Mouse (Mus musculus): ENCODE measurements around the gene Gm20604. TPM values are rescaled to one million over a fixed set of nuclear protein-coding genes. Genes with fewer than 3 reads are reported as not detected.
A peak's percentile ranks its signal among the peaks of the same experiment; 100 is the strongest.

Gene Gm20604
- total and polyA plus RNA-seq, 2 experiments from 2014 or later: 30.5 to 46.3 TPM

GRCm38 (mm10) chr12:102729855-102730797 is 28.3 kb downstream of the Gm20604 start:
- peak overlapping the region; percentile 33; the same call in 1 of the 2 replicates for H3K9ac ChIP-seq
- no peaks in the 10 kb centered on the region for H3K27me3 ChIP-seq (ENCODE audit: insufficient read depth, low read length)
- peak overlapping the region; percentile 83 for H3K27ac ChIP-seq (ENCODE audit: low read depth, low read length)
- no peak for TF ChIP-seq CTCF (IDR thresholded peaks at IDR 0.05; ENCODE audit: low read depth)
- H3K4me1 ChIP-seq (ENCODE audit: insufficient read depth): peaks cover 16% of the 10 kb centered on the region
- WGBS: 30% methylated on average over 26 of the region's 26 CpGs
- DNase-seq: peak; percentile 94
- no peaks in the 10 kb centered on the region for H3K36me3 ChIP-seq (ENCODE audit: insufficient read depth)
- no peaks in the 10 kb centered on the region for H3K9me3 ChIP-seq (ENCODE audit: low read length)
- no peak overlapping the region for H3K4me3 ChIP-seq (ENCODE audit: low read depth, low read length)
- peak; percentile 98 for ATAC-seq
- H3K4me2 ChIP-seq (ENCODE audit: low read depth): peak overlapping the region; percentile 39

DNA sequence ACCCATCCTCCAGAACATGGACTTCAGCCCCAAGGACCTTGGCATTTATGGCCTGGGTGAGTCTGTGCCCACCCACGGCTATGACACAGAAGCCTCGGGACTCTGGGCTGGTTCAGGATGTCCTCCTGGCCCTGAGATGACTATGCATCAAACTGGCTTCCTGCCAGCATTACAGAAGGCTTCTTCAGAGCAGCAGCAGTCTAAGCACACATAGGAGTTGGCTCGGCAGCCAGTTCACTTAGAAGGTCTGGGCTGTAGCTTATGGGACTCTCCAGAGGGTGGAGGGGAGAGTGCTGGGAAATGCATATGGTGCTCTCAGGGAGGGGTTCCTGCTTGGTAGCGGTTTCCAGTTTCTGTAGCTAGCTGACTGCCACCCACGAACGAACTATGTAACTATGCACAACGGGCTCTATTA is 32.7 kb downstream of the Gm20604 start:
- H3K9ac ChIP-seq: no peak overlapping the region
- ATAC-seq (no peak), DNase-seq (peak; percentile 21)
- no peaks in the 10 kb centered on the region for H3K9me3 ChIP-seq (ENCODE audit: low read length)
- H3K4me1 ChIP-seq (ENCODE audit: insufficient read depth): peaks cover 14% of the 10 kb centered on the region
- 63% methylated on average over 7 of the region's 7 CpGs for WGBS
- no peak for TF ChIP-seq CTCF (IDR thresholded peaks at IDR 0.05; ENCODE audit: low read depth)
- H3K4me2 ChIP-seq (ENCODE audit: low read depth): no peak overlapping the region
- H3K27me3 ChIP-seq (ENCODE audit: insufficient read depth, low read length): no peaks in the 10 kb centered on the region
- no peak overlapping the region for H3K27ac ChIP-seq (ENCODE audit: low read depth, low read length)
- no peak overlapping the region for H3K4me3 ChIP-seq (ENCODE audit: low read depth, low read length)
- H3K36me3 ChIP-seq (ENCODE audit: insufficient read depth): no peaks in the 10 kb centered on the region

DNA sequence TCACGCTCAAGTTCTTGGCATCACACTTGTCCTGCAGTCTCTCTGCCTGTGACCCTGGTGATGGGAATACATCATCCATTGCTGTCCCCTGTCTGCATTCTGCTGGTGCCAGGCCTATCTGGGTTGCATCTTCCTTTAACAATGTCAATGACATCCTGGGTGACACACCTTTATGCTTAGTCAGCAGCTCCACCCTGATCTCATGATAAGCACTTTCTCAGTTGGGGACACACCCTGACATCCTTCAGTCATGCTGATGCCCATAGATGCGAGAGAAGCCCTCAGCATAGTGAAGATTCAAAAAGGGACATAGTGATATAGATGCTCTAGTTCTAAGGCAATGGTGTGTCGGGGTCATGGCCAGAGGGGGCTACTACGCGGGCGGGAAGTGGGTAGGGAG is 33.3 kb downstream of the Gm20604 start:
- H3K27ac ChIP-seq (ENCODE audit: low read depth, low read length): no peak overlapping the region
- DNase-seq: no peak
- no peak overlapping the region for H3K4me3 ChIP-seq (ENCODE audit: low read depth, low read length)
- no peak overlapping the region for H3K4me2 ChIP-seq (ENCODE audit: low read depth)
- peaks cover 7% of the 10 kb centered on the region for H3K4me1 ChIP-seq (ENCODE audit: insufficient read depth)
- H3K9me3 ChIP-seq (ENCODE audit: low read length): no peaks in the 10 kb centered on the region
- 89% methylated on average over 6 of the region's 6 CpGs for WGBS
- no peak for TF ChIP-seq CTCF (IDR thresholded peaks at IDR 0.05; ENCODE audit: low read depth)
- no peaks in the 10 kb centered on the region for H3K27me3 ChIP-seq (ENCODE audit: insufficient read depth, low read length)
- H3K36me3 ChIP-seq (ENCODE audit: insufficient read depth): no peaks in the 10 kb centered on the region
- no peak for ATAC-seq
- H3K9ac ChIP-seq: no peak overlapping the region

GRCm38 (mm10) chr12:102723861-102724260 is 34.6 kb downstream of the Gm20604 start:
- WGBS: 44% methylated on average over 6 of the region's 6 CpGs
- Histone ChIP-seq H3K9ac (no peak overlapping the region), H3K4me1 (ENCODE audit: insufficient read depth) (peaks cover 7% of the 10 kb centered on the region; the same call in 1 of the 2 replicates), H3K9me3 (ENCODE audit: low read length) (no peaks in the 10 kb centered on the region), H3K4me2 (ENCODE audit: low read depth) (no peak overlapping the region), H3K27ac (ENCODE audit: low read depth, low read length) (peak overlapping the region; percentile 66), H3K27me3 (ENCODE audit: insufficient read depth, low read length) (no peaks in the 10 kb centered on the region), H3K36me3 (ENCODE audit: insufficient read depth) (no peaks in the 10 kb centered on the region), H3K4me3 (ENCODE audit: low read depth, low read length) (no peak overlapping the region)
- ATAC-seq (peak; percentile 78), DNase-seq (peak; percentile 62)
- TF ChIP-seq CTCF (IDR thresholded peaks at IDR 0.05; ENCODE audit: low read depth): no peak

GRCm38 (mm10) chr12:102722966-102723365 is 35.5 kb downstream of the Gm20604 start:
- no peak overlapping the region for H3K4me2 ChIP-seq (ENCODE audit: low read depth)
- no peaks in the 10 kb centered on the region for H3K27me3 ChIP-seq (ENCODE audit: insufficient read depth, low read length)
- no peaks in the 10 kb centered on the region for H3K36me3 ChIP-seq (ENCODE audit: insufficient read depth)
- H3K9me3 ChIP-seq (ENCODE audit: low read length): no peaks in the 10 kb centered on the region
- H3K9ac ChIP-seq: no peak overlapping the region
- no peak for TF ChIP-seq CTCF (IDR thresholded peaks at IDR 0.05; ENCODE audit: low read depth)
- H3K4me1 ChIP-seq (ENCODE audit: insufficient read depth): peaks cover 7% of the 10 kb centered on the region; the same call in 1 of the 2 replicates
- ATAC-seq: no peak
- WGBS: 70% methylated on average over 8 of the region's 8 CpGs
- H3K27ac ChIP-seq (ENCODE audit: low read depth, low read length): no peak overlapping the region
- DNase-seq: no peak
- no peak overlapping the region for H3K4me3 ChIP-seq (ENCODE audit: low read depth, low read length)

GRCm38 (mm10) chr12:102722451-102722850 is 36.0 kb downstream of the Gm20604 start:
- TF ChIP-seq CTCF (IDR thresholded peaks at IDR 0.05; ENCODE audit: low read depth): no peak
- ATAC-seq: no peak
- 60% methylated on average over 11 of the region's 11 CpGs for WGBS
- Histone ChIP-seq H3K27ac (ENCODE audit: low read depth, low read length) (no peak overlapping the region), H3K4me1 (ENCODE audit: insufficient read depth) (peaks cover 7% of the 10 kb centered on the region; the same call in 1 of the 2 replicates), H3K9ac (no peak overlapping the region), H3K4me3 (ENCODE audit: low read depth, low read length) (no peak overlapping the region), H3K4me2 (ENCODE audit: low read depth) (no peak overlapping the region), H3K36me3 (ENCODE audit: insufficient read depth) (no peaks in the 10 kb centered on the region), H3K9me3 (ENCODE audit: low read length) (no peaks in the 10 kb centered on the region), H3K27me3 (ENCODE audit: insufficient read depth, low read length) (no peaks in the 10 kb centered on the region)
- DNase-seq: no peak
